Mouse (Mus musculus) hindbrain, embryonic 14.5 days (tissue): ENCODE results near the gene Ccm2. TPM values are rescaled to one million over a fixed set of nuclear protein-coding genes. Genes with fewer than 3 reads are reported as not detected.
A peak's percentile ranks its signal among the peaks of the same experiment; 100 is the strongest.

Source experiments
- ATAC-seq: fragments of 200-750 bp; cut with Nextera tagmentation; 2 replicates; pipeline ENCODE4 v1.8.0; 2017; ENCODE audit warnings: moderate number of reproducible peaks, mild to moderate bottlenecking, moderate TSS enrichment, moderate library complexity; ENCODE audit not compliant: low FRiP score
- DNase-seq: peaks from one replicate; pipeline ENCODE4 v3.0.0-alpha.2; 2015; ENCODE audit warnings: low spot score
- H3K27ac ChIP-seq: fragments of 300-500 bp; sonication (generic); 2 replicates; pipeline ENCODE4 v1.5.1; 2014; ENCODE audit warnings: mild to moderate bottlenecking, moderate library complexity
- H3K27me3 ChIP-seq: fragments of 300-500 bp; sonication (generic); 2 replicates; pipeline ENCODE4 v1.6.1; 2014; ENCODE audit warnings: mild to moderate bottlenecking, low read length, mixed read lengths; ENCODE audit not compliant: control insufficient read depth, insufficient read depth
- H3K36me3 ChIP-seq: fragments of 300-500 bp; sonication (generic); replicated peaks from 2 replicates; pipeline ENCODE4 v1.6.1; 2014; ENCODE audit not compliant: control insufficient read depth, insufficient read depth
- H3K4me1 ChIP-seq: fragments of 300-500 bp; sonication (generic); replicated peaks from 2 replicates; pipeline ENCODE4 v1.6.1; 2014; ENCODE audit warnings: antibody characterized with exemption, low read length, mixed read lengths; ENCODE audit not compliant: control insufficient read depth, insufficient read depth
- H3K4me2 ChIP-seq: fragments of 300-500 bp; sonication (generic); replicated peaks from 2 replicates; pipeline ENCODE4 v1.6.1; 2014; ENCODE audit warnings: mild to moderate bottlenecking, moderate library complexity
- H3K4me3 ChIP-seq: fragments of 300-500 bp; sonication (generic); replicated peaks from 2 replicates; pipeline ENCODE4 v1.5.1; 2014; ENCODE audit warnings: mild to moderate bottlenecking, low read length
- H3K9ac ChIP-seq: fragments of 300-500 bp; sonication (generic); 2 replicates; pipeline ENCODE4 v1.6.1; 2014
- H3K9me3 ChIP-seq: fragments of 300-500 bp; sonication (generic); 2 replicates; pipeline ENCODE4 v1.6.1; 2016; ENCODE audit warnings: low read length; ENCODE audit not compliant: control insufficient read depth
- WGBS: fragments of 180-500 bp; shearing (Covaris S2); extraction: QIAGEN DNeasy Blood & Tissue Kit; methylation state at CpG from one replicate; pipeline ENCODE4 v1.1.7; 2014; 5-methylcytosine and 5-hydroxymethylcytosine counted together
- polyA plus RNA-seq: library from polyadenylated mRNA; unstranded; fragments of >200 nt; fragmentation: Nextera tagmentation; extraction: Ambion mirVana; gene quantifications from 2 replicates; pipeline ENCODE4 v1.2.1, GENCODE M21; 2014

Ccm2 gene
- polyA plus RNA-seq, 1 experiment from 2014 or later = 89.4 TPM

DNA sequence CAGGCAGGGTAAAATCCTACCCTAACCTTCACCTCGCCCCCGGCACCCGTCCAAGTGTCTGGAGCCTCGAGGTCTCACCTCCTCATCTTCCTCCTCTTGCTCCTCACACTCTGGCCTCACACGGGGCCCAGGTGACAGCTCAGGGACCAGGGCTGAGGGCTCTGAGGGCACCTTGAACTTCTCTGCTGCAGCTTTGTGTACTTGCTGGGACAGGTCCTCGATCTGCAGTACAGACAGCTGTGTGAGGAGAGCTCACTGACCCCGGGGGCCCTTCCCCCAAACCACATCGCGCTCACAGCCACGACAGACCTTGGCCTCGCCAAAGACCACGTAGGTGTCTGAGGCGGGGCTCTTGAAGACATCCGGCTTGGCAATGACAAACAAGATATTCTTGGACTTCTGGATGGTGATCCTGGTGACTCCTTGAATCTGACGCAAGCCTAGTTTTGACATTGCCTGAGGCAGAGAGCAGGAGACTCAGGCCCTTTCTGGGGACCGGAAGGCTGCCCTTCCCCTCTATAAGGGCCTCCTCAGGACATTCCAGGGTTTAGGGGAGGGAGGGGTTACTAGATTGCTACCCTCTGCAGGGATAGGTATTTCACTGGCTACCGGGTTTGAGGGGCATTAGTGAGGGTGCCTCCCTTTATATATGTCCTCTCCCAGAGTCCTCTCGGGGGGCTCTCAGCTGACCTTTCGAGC is 51.7 kb downstream of the Ccm2 start:
- DNase-seq (no peak), ATAC-seq (no peak)
- Histone ChIP-seq H3K27ac (peak overlapping the region; percentile 78), H3K9ac (peak overlapping the region; percentile 60), H3K4me2 (peak overlapping the region; percentile 55), H3K27me3 (no peaks in the 10 kb centered on the region), H3K36me3 (peaks cover 82% of the 10 kb centered on the region), H3K9me3 (no peaks in the 10 kb centered on the region), H3K4me3 (peak overlapping the region; percentile 20), H3K4me1 (peaks cover 47% of the 10 kb centered on the region)
- 54% methylated on average over 19 of the region's 19 CpGs for WGBS

DNA sequence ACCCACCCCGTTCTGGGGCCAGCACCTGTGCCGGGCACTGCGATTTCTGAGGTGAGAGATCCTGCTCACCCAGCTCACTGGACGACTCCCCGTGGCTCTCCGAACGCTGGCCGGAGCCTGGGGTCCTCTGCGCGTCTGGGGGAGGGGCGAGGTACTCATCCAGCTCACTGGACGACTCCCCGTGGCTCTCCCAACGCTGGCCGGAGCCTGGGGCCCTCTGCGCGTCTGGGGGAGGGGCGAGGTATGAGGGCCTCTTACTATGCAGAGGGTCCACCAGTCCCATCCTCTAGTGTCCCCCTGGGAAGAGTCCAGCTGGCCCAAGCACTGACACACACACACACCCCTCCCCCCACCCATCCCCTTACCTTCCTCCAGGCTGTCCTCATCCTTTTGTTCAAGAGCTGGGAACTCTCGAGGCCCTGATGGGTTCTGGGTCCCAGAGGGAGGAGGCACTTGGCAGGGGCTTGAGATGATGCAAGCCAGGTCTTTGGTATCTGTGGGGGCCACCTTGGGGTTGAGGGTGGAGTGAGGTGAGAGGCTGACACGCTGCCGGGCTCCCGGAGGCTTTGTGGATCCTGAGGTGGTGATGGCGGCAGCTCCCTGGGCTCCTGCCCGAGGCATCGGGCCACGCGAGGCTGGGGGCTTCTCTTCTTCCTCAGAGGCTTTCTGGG is 52.5 kb downstream of the Ccm2 start:
- Histone ChIP-seq H3K4me2 (peak overlapping the region; percentile 55), H3K36me3 (peaks cover 75% of the 10 kb centered on the region), H3K4me3 (peak overlapping the region; percentile 20), H3K27me3 (no peaks in the 10 kb centered on the region), H3K9me3 (no peaks in the 10 kb centered on the region), H3K4me1 (peaks cover 52% of the 10 kb centered on the region), H3K27ac (peak overlapping the region; percentile 78), H3K9ac (peak overlapping the region; percentile 60)
- DNase-seq (peak; percentile 28), ATAC-seq (peak; percentile 27)
- 9% methylated on average over 27 of the region's 27 CpGs for WGBS

DNA sequence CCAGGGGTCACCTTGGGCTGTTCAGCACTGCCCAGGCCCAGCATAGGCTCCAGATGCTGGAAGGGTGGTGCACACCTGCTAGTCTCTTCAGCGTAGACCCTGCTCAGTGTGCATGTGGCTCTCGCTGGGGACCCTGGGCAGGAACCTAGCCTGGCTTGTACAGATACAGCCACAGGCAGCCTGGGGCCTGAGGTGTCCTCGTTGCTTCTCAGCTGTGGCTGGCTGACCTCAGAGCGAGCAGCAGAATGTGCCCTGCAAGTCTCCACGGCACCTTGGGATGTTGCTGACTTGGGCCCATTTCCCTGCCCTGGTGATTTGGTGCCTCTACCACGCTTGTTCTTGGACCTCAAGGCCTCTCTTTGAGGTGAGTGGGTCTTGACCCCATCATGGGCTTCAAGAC is 53.1 kb downstream of the Ccm2 start:
- peak overlapping the region; percentile 60; the same call in 1 of the 2 replicates for H3K9ac ChIP-seq
- ATAC-seq (peak; percentile 5; the same call in 1 of the 2 replicates), DNase-seq (peak; percentile 27)
- H3K27me3 ChIP-seq = no peaks in the 10 kb centered on the region
- H3K4me3 ChIP-seq = no peak overlapping the region
- H3K4me1 ChIP-seq = peaks cover 56% of the 10 kb centered on the region
- WGBS = 75% methylated on average over 6 of the region's 6 CpGs
- H3K36me3 ChIP-seq = peaks cover 68% of the 10 kb centered on the region
- peak overlapping the region; percentile 78 for H3K27ac ChIP-seq
- H3K9me3 ChIP-seq = no peaks in the 10 kb centered on the region
- H3K4me2 ChIP-seq = peak overlapping the region; percentile 55

DNA sequence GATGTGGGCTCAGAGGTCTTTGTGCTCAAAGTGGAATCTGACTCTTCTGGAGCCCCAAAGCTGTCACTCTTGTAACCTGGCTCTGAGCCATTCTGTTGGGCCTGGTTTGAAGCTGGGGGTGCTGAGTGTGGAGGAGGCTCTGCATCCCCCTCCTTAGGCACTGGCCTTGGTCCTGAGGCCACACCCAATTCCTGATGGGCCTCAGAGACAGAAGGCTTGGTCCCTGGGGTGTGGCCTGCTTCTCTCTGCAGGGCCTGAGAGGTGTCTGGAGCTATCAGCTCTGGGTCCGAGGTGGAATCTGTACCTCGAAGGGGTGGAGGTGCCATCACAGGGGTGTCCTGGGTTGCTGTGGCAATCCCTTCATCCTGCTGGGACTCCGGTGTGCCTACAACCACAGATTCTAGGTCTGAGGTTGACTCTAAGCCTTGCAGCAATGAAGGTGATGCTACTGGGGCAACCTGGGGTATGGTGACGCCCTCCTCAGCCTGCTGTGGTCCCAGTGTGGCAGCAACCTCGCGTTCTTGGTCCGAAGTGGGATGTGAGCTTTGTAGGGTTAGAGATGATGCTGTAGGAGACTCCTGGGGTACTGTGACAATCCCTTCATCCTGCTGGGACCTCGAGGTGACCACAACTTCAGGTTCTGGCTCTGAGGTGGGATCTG is 53.7 kb downstream of the Ccm2 start:
- H3K27me3 ChIP-seq = no peaks in the 10 kb centered on the region
- 91% methylated on average over 8 of the region's 8 CpGs for WGBS
- H3K4me2 ChIP-seq = no peak overlapping the region
- DNase-seq (no peak), ATAC-seq (no peak)
- H3K9me3 ChIP-seq = no peaks in the 10 kb centered on the region
- H3K4me3 ChIP-seq = no peak overlapping the region
- peak overlapping the region; percentile 78; the same call in 1 of the 2 replicates for H3K27ac ChIP-seq
- H3K36me3 ChIP-seq = peaks cover 62% of the 10 kb centered on the region
- H3K9ac ChIP-seq = no peak overlapping the region
- H3K4me1 ChIP-seq = peaks cover 56% of the 10 kb centered on the region

DNA sequence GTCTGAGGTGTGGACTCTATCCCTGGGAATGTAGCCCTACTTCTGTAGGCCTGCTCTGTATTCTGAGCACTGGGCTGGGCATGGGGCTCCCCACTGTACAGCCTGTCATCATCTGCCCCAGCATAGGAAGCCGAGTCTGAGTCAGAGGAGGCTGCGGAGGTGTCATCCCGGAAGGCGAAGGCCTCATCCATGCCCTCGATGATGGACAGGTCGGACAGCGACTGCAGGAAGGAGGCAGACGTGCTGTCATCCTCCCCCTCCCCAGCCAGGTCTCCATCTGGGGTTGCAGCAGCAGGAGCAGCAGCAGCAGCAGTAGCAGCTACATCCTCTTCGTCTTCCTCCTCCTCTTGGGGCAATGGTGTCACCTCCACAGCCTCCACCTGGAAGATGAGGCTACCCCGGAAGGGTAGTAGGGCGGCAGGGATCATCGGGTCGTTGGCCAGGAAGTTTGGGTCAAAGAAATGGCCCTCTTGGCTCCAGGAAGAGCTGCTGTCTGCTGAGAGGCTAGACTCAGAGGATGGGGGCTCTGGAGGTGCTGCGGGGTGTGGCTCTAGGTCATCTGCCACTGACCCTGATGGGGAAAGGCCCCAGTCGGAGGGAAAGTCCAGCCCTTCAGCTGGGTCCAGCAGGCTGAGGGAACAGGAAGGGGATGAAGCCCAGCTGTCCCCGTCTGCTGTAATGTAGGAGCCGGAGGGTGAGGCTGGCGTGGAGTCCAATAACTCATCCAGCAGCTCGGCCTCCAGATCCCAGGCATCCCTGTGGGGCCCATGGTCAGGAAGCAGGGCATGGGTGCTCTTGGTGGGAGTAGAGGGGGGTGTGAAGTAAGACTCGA is 55.2 kb downstream of the Ccm2 start:
- no peaks in the 10 kb centered on the region for H3K27me3 ChIP-seq
- H3K4me1 ChIP-seq = peaks cover 64% of the 10 kb centered on the region
- no peak overlapping the region for H3K9ac ChIP-seq
- ATAC-seq (no peak), DNase-seq (no peak)
- H3K4me2 ChIP-seq = peak overlapping the region; percentile 95; the same call in 1 of the 2 replicates
- no peak overlapping the region for H3K27ac ChIP-seq
- H3K4me3 ChIP-seq = no peak overlapping the region
- H3K9me3 ChIP-seq = no peaks in the 10 kb centered on the region
- WGBS = 80% methylated on average over 20 of the region's 20 CpGs
- H3K36me3 ChIP-seq = peaks cover 48% of the 10 kb centered on the region

DNA sequence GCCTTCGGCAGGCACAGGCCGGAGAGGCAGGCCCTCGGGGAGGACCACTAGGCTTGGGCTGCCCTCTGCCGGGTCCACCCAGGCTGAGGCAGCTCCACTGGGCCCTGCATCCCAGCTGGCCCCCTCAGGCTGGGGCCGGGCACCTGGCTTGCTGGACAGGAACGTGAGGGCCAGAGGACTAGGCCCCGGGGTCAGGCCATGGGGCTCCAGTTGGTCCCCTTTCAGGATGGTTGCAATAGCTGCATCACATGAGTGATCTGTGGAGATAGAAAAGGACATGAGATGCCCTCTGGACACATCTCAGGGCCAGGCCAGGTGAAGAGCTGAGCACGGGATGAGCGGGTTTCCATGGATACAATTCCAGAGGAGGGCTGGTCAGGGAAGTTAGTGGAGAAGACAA is 56.0 kb downstream of the Ccm2 start:
- H3K4me2 ChIP-seq = peak overlapping the region; percentile 95
- H3K36me3 ChIP-seq = peaks cover 40% of the 10 kb centered on the region
- peak overlapping the region; percentile 94; the same call in 1 of the 2 replicates for H3K9ac ChIP-seq
- 0 out of 2 replicates have a peak overlapping the region, but pooled peaks have one; percentile 75 for H3K4me3 ChIP-seq
- DNase-seq (no peak), ATAC-seq (no peak)
- H3K4me1 ChIP-seq = peaks cover 68% of the 10 kb centered on the region
- WGBS = 84% methylated on average over 9 of the region's 9 CpGs
- H3K9me3 ChIP-seq = no peaks in the 10 kb centered on the region
- H3K27me3 ChIP-seq = no peaks in the 10 kb centered on the region
- H3K27ac ChIP-seq = no peak overlapping the region

DNA sequence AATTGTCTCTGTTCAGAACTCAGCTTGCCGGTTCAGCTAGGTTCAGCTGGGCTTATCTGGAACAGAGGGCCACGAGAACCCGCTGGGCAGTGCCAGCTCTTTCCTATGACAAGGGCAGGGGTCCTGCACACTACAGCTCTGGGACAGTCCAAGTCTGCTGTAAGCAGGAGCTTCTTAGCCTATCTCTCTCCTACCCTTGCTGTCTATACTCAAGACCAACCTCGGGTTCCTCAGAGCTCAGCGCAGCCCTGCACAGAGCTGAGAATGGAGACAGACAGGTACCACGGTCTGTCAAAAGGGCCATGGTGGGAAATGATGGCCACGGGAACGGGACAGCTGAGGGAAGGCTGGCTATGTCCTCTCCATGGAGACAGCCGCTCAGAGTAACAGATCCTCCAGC is 56.5 kb downstream of the Ccm2 start:
- peak overlapping the region; percentile 75 for H3K4me3 ChIP-seq
- no peaks in the 10 kb centered on the region for H3K27me3 ChIP-seq
- WGBS = 72% methylated on average over 9 of the region's 9 CpGs
- no peaks in the 10 kb centered on the region for H3K9me3 ChIP-seq
- H3K9ac ChIP-seq = peak overlapping the region; percentile 94
- no peak for DNase-seq
- H3K36me3 ChIP-seq = peaks cover 34% of the 10 kb centered on the region
- H3K4me2 ChIP-seq = peak overlapping the region; percentile 95
- ATAC-seq = no peak
- H3K4me1 ChIP-seq = peaks cover 65% of the 10 kb centered on the region
- H3K27ac ChIP-seq = peak overlapping the region; percentile 98

DNA sequence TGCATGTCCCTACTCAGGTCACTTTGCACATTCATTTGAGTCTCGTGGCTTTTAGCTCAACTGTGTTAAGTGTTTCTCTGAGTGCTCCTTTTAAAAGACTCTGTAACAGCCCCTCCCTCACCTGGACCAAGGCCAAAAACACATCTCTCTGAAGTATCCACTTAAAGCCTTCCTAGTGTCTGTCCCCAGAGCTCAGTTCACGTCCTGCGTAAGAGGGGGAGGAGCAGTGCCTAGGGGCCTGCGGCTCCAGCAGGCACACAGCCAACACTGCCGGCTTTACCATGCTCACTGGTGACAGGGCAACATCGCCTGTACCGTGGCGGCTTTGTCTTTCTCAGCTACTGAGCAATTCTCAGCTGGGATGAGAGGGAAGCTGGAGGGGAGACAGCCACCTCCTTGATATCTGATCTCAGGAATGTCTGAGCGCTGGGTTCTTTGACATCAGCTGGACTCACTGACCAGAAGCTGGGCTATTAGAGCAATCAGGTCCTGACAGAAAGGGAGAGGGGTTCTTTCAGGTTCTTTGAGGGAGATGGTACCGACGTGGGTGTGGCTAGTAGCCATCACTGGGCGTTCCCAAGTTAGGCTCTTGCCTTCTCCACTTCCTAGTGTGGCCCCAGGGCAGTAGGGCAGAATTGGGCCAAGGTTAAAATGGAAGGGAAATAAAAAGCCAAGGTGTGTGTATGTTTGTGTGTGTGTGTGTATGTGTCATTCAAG is 57.4 kb downstream of the Ccm2 start:
- H3K36me3 ChIP-seq = peaks cover 33% of the 10 kb centered on the region

More for the DNA sequence above, 57.4 kb downstream of the Ccm2 start:
- H3K4me3 ChIP-seq = peak overlapping the region; percentile 75
- no peaks in the 10 kb centered on the region for H3K27me3 ChIP-seq
- H3K9me3 ChIP-seq = no peaks in the 10 kb centered on the region
- ATAC-seq = peak; percentile 47; the same call in 1 of the 2 replicates
- H3K27ac ChIP-seq = peak overlapping the region; percentile 98
- 12% methylated on average over 12 of the region's 12 CpGs for WGBS
- H3K4me2 ChIP-seq = peak overlapping the region; percentile 95
- H3K9ac ChIP-seq = peak overlapping the region; percentile 94
- peaks cover 56% of the 10 kb centered on the region for H3K4me1 ChIP-seq
- peak; percentile 75 for DNase-seq
